Mouse (Mus musculus) mouse embryonic stem cell (cell line): ENCODE measurements around the gene Ece1.

ENCODE experiments used
- in situ Hi-C, 2 experiments: fragments of 300-500 bp; cut with MboI; formaldehyde crosslinking; loops; 1 replicate in 1 of 2; 3 replicates in 1 of 2; pipeline ENCODE4 v1.14.3; 2019 to 2020; ENCODE audit warnings: low sequenced_read_pairs in 2 of 2, low pct_unique_long_range_greater_than_20kb in 1 of 2, mixed read lengths in 1 of 2; ENCODE audit not compliant: unreplicated experiment in 1 of 2

Gene Ece1

DNA sequence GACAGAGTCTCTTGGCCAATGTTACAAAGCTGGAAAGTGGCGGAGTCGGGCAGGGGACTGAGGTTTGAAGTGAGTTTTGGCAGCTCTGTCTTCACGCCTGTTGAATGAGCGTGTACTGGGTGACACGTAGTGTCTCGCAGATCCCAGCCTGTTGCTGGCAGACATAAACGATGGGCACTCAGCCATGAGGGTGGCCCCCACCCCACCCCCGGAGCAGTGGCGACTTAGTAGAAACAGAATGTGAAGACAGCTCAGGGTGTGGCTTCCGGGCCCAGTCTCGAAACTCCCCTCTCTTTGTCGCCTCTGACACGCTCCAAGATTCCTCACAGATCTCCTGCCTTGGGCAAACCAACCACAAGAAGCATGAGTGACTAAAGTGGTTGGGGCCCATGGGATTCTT lies 45.9 kb downstream of the Ece1 start:
- in situ Hi-C loops = loop anchor here in 1 of 2 experiments (5.0 kb wide), 1 partner anchor 51 kb away; no protein-coding TSS in a partner anchor

GRCm38 (mm10) chr4:137908489-137908888 lies 46.5 kb downstream of the Ece1 start:
- in situ Hi-C loops = loop anchor here in 1 of 2 experiments (5.0 kb wide), 1 partner anchor 51 kb away; no protein-coding TSS in a partner anchor

DNA sequence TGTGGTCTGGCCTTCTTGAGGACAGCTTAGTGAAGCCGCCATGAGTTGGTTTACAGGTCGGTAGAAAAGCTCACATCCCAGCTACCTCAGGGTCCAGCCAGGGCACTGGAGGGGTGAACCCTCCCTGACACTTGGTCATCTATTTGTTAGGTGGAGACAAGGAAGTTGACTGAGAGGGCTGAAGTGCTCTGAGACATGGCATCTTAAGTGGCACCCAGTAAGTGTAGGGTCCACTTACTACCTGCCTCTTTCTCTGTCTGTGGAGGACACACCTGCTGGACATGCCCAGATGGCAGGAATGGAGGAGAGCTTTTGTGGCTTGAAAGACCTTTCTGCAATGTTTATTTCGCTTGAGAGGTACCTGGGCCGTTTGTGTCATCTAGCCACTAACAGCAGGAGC lies 46.9 kb downstream of the Ece1 start:
- in situ Hi-C loops = loop anchor here in 1 of 2 experiments (5.0 kb wide), 1 partner anchor 52 kb away; no protein-coding TSS in a partner anchor

GRCm38 (mm10) chr4:137909471-137909870 lies 47.4 kb downstream of the Ece1 start:
- in situ Hi-C loops = loop anchor here in 1 of 2 experiments (5.0 kb wide), 1 partner anchor 52 kb away; no protein-coding TSS in a partner anchor

DNA sequence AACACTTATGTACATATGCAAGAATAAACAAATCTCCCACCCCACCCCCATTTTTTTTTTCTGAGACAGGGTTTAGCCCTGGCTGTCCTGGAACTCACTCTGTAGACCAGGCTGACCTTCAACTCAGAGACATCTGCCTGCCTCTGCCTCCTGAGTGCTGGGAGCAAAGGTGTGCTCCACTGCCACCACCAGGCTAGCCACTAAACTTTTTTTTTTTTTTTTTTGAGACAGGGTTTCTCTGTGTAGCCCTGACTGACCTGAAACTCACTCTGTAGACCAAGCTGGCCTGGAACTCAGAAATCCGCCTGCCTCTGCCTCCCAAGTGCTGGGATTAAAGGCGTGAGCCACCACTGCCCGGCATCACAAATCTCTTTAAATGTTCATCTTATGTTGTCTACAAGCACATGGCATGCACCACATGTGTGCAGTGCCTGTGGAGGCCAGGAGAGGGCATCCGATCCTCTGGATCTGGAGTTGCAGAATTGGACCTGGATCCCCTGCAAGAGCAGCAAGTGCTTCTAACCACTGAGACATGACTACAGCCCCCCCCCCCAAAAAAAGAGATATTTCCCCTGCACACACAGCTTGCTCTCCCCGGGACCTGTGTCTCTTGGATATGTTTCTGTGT lies 48.5 kb downstream of the Ece1 start:
- in situ Hi-C loops = loop anchor here in 1 of 2 experiments (5.0 kb wide), 1 partner anchor 37 kb away; no protein-coding TSS in a partner anchor

GRCm38 (mm10) chr4:137911657-137912056 lies 49.6 kb downstream of the Ece1 start:
- in situ Hi-C loops = loop anchor here in 1 of 2 experiments (5.0 kb wide), 1 partner anchor 36 kb away; no protein-coding TSS in a partner anchor

DNA sequence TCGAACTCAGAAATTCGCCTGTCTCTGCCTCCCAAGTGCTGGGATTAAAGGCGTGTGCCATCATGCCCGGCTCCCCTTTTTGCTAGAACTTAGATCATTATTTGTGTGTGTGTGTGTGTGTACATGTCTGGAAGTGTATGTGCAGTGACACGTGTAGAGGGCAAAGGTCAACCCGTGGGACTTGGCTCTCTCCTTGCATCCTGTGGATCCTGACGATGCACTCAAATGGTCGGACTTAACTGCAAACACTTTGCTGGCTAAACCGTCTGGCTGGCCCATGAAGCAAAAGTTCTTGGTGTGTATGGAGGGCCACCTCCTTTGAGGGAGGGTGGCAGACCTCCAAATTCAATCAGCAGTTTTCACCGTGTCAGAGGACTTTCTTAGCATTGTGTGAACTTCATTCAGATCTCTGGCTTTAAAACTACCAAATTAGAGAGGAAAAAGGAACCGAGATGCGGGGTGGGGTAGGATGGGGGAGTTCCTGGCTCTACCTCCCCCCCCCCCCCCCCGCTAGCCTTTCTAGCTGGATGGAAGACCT lies 50.8 kb downstream of the Ece1 start:
- in situ Hi-C loops = loop anchor here in 1 of 2 experiments (5.0 kb wide), 1 partner anchor 34 kb away; no protein-coding TSS in a partner anchor

DNA sequence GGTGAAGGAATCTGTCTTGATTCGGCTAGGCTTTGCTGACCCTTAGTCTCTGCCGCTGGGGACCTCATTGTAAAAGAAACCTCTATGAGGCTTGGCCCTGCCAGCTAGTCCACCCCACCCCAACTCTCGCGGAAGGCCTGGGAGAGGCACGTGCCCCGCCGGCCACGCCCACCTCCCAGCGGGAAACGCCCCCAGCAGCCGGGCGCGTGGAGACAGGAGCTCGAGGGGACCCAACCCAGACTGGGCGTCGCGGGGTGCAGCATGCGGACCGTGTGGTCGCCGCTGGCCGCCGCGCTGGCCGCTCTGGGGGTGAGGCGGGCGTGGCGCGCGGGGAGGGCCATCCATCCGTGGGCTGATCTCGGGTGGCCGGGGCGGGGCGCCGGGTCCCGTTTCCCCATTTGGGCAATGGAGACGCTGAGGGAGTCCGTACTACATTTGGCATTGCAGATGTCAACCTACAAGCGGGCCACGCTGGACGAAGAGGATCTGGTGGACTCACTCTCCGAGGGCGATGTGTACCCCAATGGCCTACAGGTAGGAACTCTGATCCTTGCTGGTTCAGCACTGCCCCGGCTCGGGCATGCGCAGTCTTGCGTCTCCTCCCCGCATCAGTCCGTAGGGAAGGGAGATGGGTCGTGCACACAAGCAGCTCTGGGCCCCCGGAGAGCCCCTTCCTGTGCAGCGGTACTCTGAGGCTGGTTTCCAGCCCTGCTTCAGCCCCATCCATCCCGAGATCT lies 51.5 kb downstream of the Ece1 start:
- in situ Hi-C loops = loop anchor here in 1 of 2 experiments (5.0 kb wide), 1 partner anchor 34 kb away; no protein-coding TSS in a partner anchor

DNA sequence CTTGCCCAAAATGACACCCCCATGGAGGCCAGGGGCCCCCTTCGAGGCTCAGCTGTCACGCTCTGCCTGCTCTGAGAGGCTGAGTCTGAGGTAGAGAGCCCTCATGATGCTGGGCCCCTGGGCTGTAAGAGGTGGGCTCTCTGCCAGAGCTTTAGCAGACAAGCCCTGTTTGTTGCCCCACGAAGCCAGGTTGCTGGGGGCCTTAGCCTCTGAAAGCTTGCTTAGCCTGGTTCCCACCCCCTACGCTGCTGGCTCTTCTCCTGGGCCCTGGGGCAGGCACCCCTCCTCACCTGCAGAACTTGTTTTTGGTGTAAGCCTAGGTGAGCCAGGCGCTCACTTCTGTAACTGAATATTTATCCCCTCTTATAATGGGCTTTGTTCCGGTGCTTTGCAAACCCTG lies 55.6 kb downstream of the Ece1 start:
- in situ Hi-C loops = no loop called here

DNA sequence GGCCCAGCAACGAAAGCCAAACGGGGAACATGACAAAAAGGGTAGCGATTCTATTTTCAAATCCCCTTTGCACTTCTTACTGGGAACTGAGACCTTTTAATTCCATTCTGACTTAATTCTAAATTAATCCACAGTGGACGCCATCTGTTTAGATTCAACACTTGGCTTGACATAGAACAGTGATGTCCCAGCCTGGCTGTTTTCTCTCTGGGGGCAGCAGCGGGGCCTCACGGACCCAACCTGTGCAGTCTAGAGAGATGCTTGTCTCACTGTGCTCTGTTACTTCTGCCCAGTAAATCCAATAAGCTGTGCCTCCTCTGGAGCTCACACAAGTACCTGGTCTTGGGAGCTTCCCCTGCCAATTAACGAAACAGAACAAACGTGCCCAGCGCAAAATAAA lies 56.5 kb downstream of the Ece1 start:
- in situ Hi-C loops = no loop called here

- in situ Hi-C loops = no loop called here
These were observed 57.1 kb downstream of the Ece1 start for GRCm38 (mm10) chr4:137919116-137919515.

GRCm38 (mm10) chr4:137920005-137920404 lies 58.0 kb downstream of the Ece1 start:
- in situ Hi-C loops = no loop called here

DNA sequence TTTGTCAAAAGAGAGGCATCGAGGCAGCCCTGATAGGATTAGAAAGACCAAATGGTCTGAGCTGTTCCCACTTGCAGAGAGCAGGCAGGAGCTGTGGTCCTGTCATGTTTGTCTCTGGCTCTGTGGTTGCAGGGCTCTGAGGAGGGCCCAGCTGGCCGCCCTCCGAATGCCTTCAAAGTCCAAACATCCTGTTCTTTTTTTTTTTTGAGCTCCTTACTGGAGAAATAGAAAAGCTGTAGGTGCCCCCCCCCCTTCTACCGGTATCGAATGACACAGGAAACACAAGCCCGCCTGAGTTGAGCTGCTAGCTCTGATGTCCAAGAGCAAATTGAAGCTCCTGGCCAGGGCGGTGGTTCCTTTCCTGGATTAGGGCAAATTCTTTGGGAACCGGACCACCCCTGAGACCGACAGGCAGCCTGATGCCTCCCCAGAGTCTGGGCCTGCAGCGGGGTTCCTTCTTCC lies 58.5 kb downstream of the Ece1 start:
- in situ Hi-C loops = no loop called here

DNA sequence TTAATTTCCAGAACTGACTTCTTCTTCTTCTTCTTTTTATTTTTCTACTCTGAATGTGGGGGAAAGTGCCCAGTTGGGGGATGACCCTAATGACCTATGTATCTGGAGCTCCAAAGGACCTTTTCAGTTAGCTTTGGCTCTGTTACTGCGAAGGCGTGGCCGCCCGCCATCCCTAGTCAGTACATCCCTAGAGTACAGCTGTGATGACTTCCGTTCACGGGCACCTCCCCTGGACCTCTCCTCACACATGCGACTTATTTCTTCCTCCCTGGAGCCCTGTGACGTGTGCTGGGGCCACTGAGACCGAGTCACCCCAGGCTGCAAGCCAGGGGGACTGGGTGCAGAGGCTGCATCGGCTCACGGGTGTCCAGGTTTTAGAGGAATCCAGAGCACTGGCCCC lies 59.5 kb downstream of the Ece1 start:
- in situ Hi-C loops = no loop called here

- in situ Hi-C loops = no loop called here
These were observed 61.0 kb downstream of the Ece1 start for GRCm38 (mm10) chr4:137923052-137923451.

GRCm38 (mm10) chr4:137925176-137925575 lies 63.1 kb downstream of the Ece1 start:
- in situ Hi-C loops = loop anchor here in 1 of 2 experiments (25.0 kb wide), 1 partner anchor 213 kb away; no protein-coding TSS in a partner anchor

- in situ Hi-C loops = loop anchor here in 1 of 2 experiments (25.0 kb wide), 1 partner anchor 214 kb away; no protein-coding TSS in a partner anchor
These were observed 64.1 kb downstream of the Ece1 start for GRCm38 (mm10) chr4:137926161-137926560.

GRCm38 (mm10) chr4:137927136-137927535 lies 65.1 kb downstream of the Ece1 start:
- in situ Hi-C loops = loop anchor here in 1 of 2 experiments (25.0 kb wide), 1 partner anchor 215 kb away; no protein-coding TSS in a partner anchor
